Mouse (Mus musculus) forebrain, embryonic 14.5 days (tissue): Measurements from ENCODE around the gene Calhm1. TPM values are rescaled to one million over a fixed set of nuclear protein-coding genes. Genes with fewer than 3 reads are reported as not detected.

Experiments used
- ATAC-seq: fragments of 200-750 bp; cut with Nextera tagmentation; 2 replicates; pipeline ENCODE4 v1.8.0; 2017; ENCODE audit warnings: mild to moderate bottlenecking, moderate library complexity
- DNase-seq: peaks from one replicate; pipeline ENCODE4 v3.0.0-alpha.2; 2015; ENCODE audit warnings: low spot score
- H3K27ac ChIP-seq: fragments of 300-500 bp; sonication (generic); 2 replicates; pipeline ENCODE4 v1.5.1; 2014; ENCODE audit warnings: low read depth, mild to moderate bottlenecking, control low read depth, low read length, moderate library complexity
- H3K27me3 ChIP-seq: fragments of 300-500 bp; sonication (generic); replicated peaks from 2 replicates; pipeline ENCODE4 v1.6.1; 2014; ENCODE audit warnings: low read length, control low read depth, mixed read lengths; ENCODE audit not compliant: control insufficient read depth, insufficient read depth
- H3K36me3 ChIP-seq: fragments of 300-500 bp; sonication (generic); 2 replicates; pipeline ENCODE4 v1.6.1; 2014; ENCODE audit warnings: low read length, control low read depth; ENCODE audit not compliant: control insufficient read depth, insufficient read depth
- H3K4me1 ChIP-seq: fragments of 300-500 bp; sonication (generic); 2 replicates; pipeline ENCODE4 v1.6.1; 2014; ENCODE audit warnings: antibody characterized with exemption, low read length, control low read depth; ENCODE audit not compliant: control insufficient read depth, insufficient read depth
- H3K4me2 ChIP-seq: fragments of 300-500 bp; sonication (generic); 2 replicates; pipeline ENCODE4 v1.6.1; 2014; ENCODE audit warnings: mild to moderate bottlenecking, control low read depth, low read length
- H3K4me3 ChIP-seq: fragments of 300-500 bp; sonication (generic); 2 replicates; pipeline ENCODE4 v1.5.1; 2014; ENCODE audit warnings: low read depth, low read length, control low read depth
- H3K9ac ChIP-seq: fragments of 300-500 bp; sonication (generic); 2 replicates; pipeline ENCODE4 v1.6.1; 2014; ENCODE audit warnings: mild to moderate bottlenecking, low read length, control low read depth, moderate library complexity
- H3K9me3 ChIP-seq: fragments of 300-500 bp; sonication (generic); replicated peaks from 2 replicates; pipeline ENCODE4 v1.6.1; 2016; ENCODE audit warnings: low read length, control low read depth, mixed read lengths; ENCODE audit not compliant: control insufficient read depth
- WGBS: fragments of 180-500 bp; shearing (Covaris S2); extraction: QIAGEN DNeasy Blood & Tissue Kit; methylation state at CpG from one replicate; pipeline ENCODE4 v1.1.7; 2014; 5-methylcytosine and 5-hydroxymethylcytosine counted together
- polyA plus RNA-seq: library from polyadenylated mRNA; unstranded; fragments of >200 nt; fragmentation: Nextera tagmentation; extraction: Ambion mirVana; gene quantifications from 2 replicates; pipeline ENCODE4 v1.2.1, GENCODE M21; 2014

The Calhm1 gene
- not detected in 2 replicates for polyA plus RNA-seq

- H3K27me3 ChIP-seq, result no peaks in the 10 kb centered on the region
- 90% methylated on average over 6 of the region's 6 CpGs for WGBS
Measured at GRCm38 (mm10) chr19:47144154-47144553, at the start of gene Calhm1. Gene Calhm1, minus strand, starts transcription at chr19:47144254.

DNA sequence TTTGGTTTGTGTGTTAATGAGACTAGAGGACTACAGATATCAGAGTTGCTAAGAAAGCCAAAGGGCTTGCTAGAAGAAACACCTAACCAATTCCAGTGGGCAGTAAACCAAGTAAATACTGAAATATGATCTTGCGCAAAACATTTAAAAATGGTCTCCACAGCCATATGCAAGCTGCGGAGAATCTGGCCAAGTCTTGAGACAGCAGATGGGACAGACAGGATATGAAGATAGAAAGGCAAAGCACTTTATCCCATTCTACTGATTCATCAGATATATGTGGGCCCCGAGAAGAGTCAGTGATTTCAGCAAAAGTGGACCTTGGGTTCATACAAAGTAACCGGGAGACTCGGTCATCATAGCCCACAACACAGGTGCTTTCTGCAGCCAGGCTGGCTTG, 48.1 kb upstream of the Calhm1 start:
- H3K27ac ChIP-seq, result no peak overlapping the region
- no peaks in the 10 kb centered on the region for H3K9me3 ChIP-seq
- peaks cover 9% of the 10 kb centered on the region for H3K4me1 ChIP-seq
- H3K4me3 ChIP-seq, result no peak overlapping the region
- no peaks in the 10 kb centered on the region for H3K36me3 ChIP-seq
- DNase-seq (no peak), ATAC-seq (no peak)
- 94% methylated on average over 5 of the region's 5 CpGs for WGBS
- no peak overlapping the region for H3K4me2 ChIP-seq
- H3K27me3 ChIP-seq, result no peaks in the 10 kb centered on the region
- H3K9ac ChIP-seq, result no peak overlapping the region

More at GRCm38 (mm10) chr19:47144154-47144553, at the start of gene Calhm1:
- H3K9me3 ChIP-seq, result no peaks in the 10 kb centered on the region
- H3K9ac ChIP-seq, result no peak within 1 kb of the TSS
- no peak within 1 kb of the TSS for H3K4me3 ChIP-seq
- no peaks in the 10 kb centered on the region for H3K36me3 ChIP-seq
- no peaks in the 10 kb centered on the region for H3K4me1 ChIP-seq
- H3K27ac ChIP-seq, result no peak within 1 kb of the TSS
- no peak within 1 kb of the TSS for H3K4me2 ChIP-seq
- DNase-seq, result no peak
- no peak for ATAC-seq

DNA sequence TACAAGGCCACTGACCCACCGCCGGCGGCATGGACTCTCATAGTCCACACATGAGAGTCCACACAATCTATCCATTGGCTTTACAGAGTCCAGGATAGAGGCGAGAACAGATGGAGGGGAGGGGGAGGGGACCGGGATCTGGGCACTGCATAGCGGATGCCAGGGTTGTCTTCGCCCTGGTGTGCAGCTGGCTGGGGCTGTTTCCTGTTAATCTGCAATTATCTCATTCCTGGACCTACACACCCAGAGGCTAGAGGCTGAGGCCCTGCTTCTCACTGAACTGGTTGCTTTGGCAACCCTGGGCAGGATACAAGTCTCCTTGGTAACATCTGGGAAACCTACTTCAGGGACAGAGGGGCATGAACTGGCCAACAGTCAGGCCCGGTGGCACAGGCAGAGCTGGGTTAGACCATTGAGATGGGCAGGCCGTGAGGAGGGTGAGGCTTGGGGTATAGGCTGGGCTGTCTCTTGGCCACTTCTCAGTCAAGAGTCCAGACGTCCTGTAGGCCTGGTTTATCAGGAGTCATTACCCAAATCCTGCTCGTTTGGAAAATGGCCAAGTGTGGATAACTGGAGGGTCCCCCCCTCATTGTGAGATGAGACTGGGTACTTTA, 44.6 kb upstream of the Calhm1 start:
- peak; percentile 59 for DNase-seq
- H3K27ac ChIP-seq, result peak overlapping the region; percentile 27
- 58% methylated on average over 11 of the region's 11 CpGs for WGBS

DNA sequence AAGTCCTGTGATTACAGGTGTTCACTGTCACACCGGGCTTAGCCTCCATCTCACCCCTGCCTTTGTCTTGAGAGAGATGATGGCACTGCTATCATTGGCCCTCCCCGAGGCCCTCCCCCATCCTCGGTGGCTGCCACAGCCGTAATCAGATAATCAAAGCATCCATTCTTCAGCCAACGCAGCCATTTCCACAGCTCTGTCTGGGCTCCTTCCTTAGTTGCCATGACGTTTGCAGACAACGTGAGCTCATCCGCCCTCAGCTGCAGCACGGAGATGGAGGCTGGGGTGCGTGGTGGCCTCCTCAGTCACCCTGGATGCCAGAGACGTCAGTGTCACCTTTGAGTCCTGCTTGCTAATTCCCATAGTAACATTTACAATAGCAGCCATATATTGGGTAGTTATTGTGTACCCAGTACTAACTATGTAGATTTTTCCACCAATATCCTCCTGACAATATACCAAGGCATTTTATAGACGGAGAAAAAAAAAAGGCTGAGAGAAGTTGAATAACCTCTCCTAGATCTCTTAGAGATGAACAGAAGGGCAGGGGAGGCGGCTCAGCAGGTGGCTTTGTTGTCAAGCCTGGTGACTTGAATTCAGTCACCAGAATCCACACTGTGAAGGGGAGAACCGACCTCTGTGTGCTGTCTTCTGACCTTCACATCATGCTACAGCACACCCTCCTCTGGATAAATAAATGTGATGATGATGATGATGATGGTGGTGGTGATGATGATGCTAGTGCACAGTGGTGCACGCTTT, 42.6 kb upstream of the Calhm1 start:
- 50% methylated on average over 15 of the region's 15 CpGs for WGBS
- H3K4me2 ChIP-seq, result no peak overlapping the region
- H3K4me3 ChIP-seq, result no peak overlapping the region
- H3K36me3 ChIP-seq, result no peaks in the 10 kb centered on the region
- no peak overlapping the region for H3K9ac ChIP-seq
- H3K9me3 ChIP-seq, result no peaks in the 10 kb centered on the region; the same call in 1 of the 2 replicates
- peaks cover 9% of the 10 kb centered on the region for H3K4me1 ChIP-seq
- H3K27me3 ChIP-seq, result peaks cover 1% of the 10 kb centered on the region; the same call in 1 of the 2 replicates
- no peak overlapping the region for H3K27ac ChIP-seq
- DNase-seq (no peak), ATAC-seq (no peak)

More for the DNA sequence above, 44.6 kb upstream of the Calhm1 start:
- peak; percentile 75; the same call in 1 of the 2 replicates for ATAC-seq
- Histone ChIP-seq H3K27me3 (no peaks in the 10 kb centered on the region), H3K4me3 (no peak overlapping the region), H3K4me1 (peaks cover 9% of the 10 kb centered on the region), H3K36me3 (no peaks in the 10 kb centered on the region), H3K4me2 (no peak overlapping the region), H3K9me3 (no peaks in the 10 kb centered on the region), H3K9ac (no peak overlapping the region)

DNA sequence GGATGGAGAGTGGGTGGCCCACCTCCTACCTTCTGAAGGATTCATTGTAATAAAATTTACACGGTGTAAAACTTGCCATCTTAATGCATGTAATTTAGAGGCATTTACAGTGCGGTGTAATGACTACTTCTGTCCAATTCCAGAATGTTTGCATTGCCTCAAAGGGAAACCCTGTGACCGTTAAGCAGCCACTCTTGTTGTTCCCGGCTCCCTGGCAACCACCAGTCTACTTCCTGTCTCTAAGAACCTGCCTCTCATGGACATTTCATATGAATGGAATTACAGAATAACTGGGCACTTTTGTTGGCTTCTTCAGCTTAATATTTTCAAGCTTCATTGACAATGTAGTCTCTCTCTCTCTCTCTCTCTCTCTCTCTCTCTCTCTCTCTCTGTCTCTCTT, 40.7 kb upstream of the Calhm1 start:
- H3K27me3 ChIP-seq, result peaks cover 16% of the 10 kb centered on the region
- no peak for ATAC-seq
- 63% methylated on average over 4 of the region's 4 CpGs for WGBS
- H3K36me3 ChIP-seq, result no peaks in the 10 kb centered on the region
- peaks cover 9% of the 10 kb centered on the region for H3K4me1 ChIP-seq
- H3K4me2 ChIP-seq, result no peak overlapping the region
- DNase-seq, result no peak
- no peak overlapping the region for H3K27ac ChIP-seq
- H3K9me3 ChIP-seq, result no peaks in the 10 kb centered on the region; the same call in 1 of the 2 replicates
- no peak overlapping the region for H3K9ac ChIP-seq
- H3K4me3 ChIP-seq, result no peak overlapping the region

GRCm38 (mm10) chr19:47184221-47184620, 40.2 kb upstream of the Calhm1 start:
- WGBS, result 64% methylated on average over 8 of the region's 8 CpGs
- no peak overlapping the region for H3K27ac ChIP-seq
- peaks cover 21% of the 10 kb centered on the region for H3K27me3 ChIP-seq
- no peaks in the 10 kb centered on the region; the same call in 1 of the 2 replicates for H3K9me3 ChIP-seq
- no peak for ATAC-seq
- no peak for DNase-seq
- no peak overlapping the region for H3K4me2 ChIP-seq
- H3K9ac ChIP-seq, result no peak overlapping the region
- H3K4me3 ChIP-seq, result no peak overlapping the region
- H3K4me1 ChIP-seq, result peaks cover 9% of the 10 kb centered on the region
- no peaks in the 10 kb centered on the region for H3K36me3 ChIP-seq

GRCm38 (mm10) chr19:47180011-47180410, 36.0 kb upstream of the Calhm1 start:
- no peak for DNase-seq
- Histone ChIP-seq H3K27me3 (peaks cover 34% of the 10 kb centered on the region), H3K9me3 (no peaks in the 10 kb centered on the region; the same call in 1 of the 2 replicates), H3K4me1 (no peaks in the 10 kb centered on the region), H3K9ac (no peak overlapping the region), H3K4me2 (peak overlapping the region; percentile 96), H3K27ac (no peak overlapping the region), H3K36me3 (no peaks in the 10 kb centered on the region), H3K4me3 (peak overlapping the region; percentile 63)
- no peak for ATAC-seq
- WGBS, result 12% methylated on average over 8 of the region's 8 CpGs

DNA sequence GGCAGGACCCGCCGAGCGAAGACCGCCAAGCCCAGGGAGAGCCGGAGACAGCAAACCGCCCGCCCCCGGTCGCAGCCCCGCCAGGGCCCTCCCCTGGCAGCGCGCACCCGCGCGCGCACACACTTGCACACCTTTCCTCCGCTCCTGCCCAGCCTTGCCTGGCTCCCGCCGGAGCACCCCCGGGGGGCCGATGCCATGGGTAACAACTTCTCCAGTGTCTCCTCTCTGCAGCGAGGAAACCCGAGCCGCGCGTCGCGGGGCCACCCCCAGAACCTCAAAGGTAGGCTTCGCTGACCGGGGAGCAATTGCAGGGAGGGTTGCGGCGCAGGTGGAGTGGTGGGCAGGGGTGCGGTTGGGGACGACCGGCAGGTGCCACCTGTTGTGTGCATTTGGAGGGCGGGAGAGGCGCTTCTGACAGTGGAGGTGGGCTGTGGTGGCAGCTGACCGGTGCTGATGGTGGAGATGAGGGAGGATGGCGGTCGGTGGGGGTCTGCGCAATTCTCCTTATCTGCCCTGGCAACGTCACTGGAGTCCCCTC, 35.3 kb upstream of the Calhm1 start:
- ATAC-seq (peak; percentile 42), DNase-seq (peak; percentile 35)
- Histone ChIP-seq H3K27ac (peak overlapping the region; percentile 52), H3K9ac (peak overlapping the region; percentile 71), H3K9me3 (no peaks in the 10 kb centered on the region; the same call in 1 of the 2 replicates), H3K27me3 (peaks cover 34% of the 10 kb centered on the region), H3K4me3 (peak overlapping the region; percentile 63), H3K4me1 (no peaks in the 10 kb centered on the region), H3K4me2 (peak overlapping the region; percentile 96), H3K36me3 (no peaks in the 10 kb centered on the region)
- 0% methylated on average over 31 of the region's 42 CpGs for WGBS
